Mouse (Mus musculus): ENCODE measurements around the gene Col4a1. TPM values are rescaled to one million over a fixed set of nuclear protein-coding genes. Genes with fewer than 3 reads are reported as not detected.

Col4a1 gene
- polyA plus RNA-seq, 1 experiment from 2014 or later: 30.2 TPM

DNA sequence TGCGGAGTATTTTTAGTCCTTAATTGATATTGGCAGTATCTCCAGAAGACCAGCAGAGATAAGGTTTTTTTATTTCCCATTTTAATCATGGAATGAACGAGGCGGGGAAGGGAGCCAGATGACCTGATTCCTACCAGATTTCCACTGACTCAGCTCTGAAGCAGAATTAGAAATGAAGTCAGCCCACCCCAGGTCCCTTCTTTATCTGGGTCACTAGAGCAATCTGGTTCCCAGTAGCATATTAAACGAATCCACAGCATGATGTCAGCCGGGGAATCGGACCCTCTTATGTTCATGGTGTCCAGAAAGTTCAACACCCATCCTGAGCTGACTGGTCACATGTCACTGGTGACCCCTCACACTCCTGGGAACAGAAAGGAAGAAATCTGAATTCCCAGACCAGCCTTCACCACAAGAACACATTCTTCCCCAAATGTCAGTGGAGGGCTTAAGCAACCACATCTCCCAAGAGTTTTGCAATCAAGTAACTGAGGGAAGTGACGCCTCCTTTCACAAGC is 63.0 kb downstream of the Col4a1 start:
- no peak overlapping the region for H3K27ac ChIP-seq (ENCODE audit: low read depth, low read length)
- no peaks in the 10 kb centered on the region for H3K9me3 ChIP-seq (ENCODE audit: control insufficient read depth, low read length)
- 85% methylated on average over 7 of the region's 7 CpGs for WGBS
- H3K27me3 ChIP-seq (ENCODE audit: control insufficient read depth, insufficient read depth, low read length): no peaks in the 10 kb centered on the region
- no peaks in the 10 kb centered on the region for H3K36me3 ChIP-seq (ENCODE audit: control insufficient read depth, insufficient read depth, low read length)
- H3K4me3 ChIP-seq (ENCODE audit: low read depth, low read length): no peak overlapping the region
- no peaks in the 10 kb centered on the region for H3K4me1 ChIP-seq (ENCODE audit: control insufficient read depth, insufficient read depth, low read length)
- ATAC-seq (ENCODE audit: low read depth): no peak
- no peak overlapping the region for H3K9ac ChIP-seq (replicated peaks; ENCODE audit: low read depth, low read length)
- H3K4me2 ChIP-seq (ENCODE audit: low read depth, low read length): no peak overlapping the region

- H3K9ac ChIP-seq (replicated peaks; ENCODE audit: low read depth, low read length): no peak overlapping the region
- H3K27me3 ChIP-seq (ENCODE audit: control insufficient read depth, insufficient read depth, low read length): no peaks in the 10 kb centered on the region
- ATAC-seq (ENCODE audit: low read depth): no peak
- WGBS: 53% methylated on average over 7 of the region's 7 CpGs
- no peaks in the 10 kb centered on the region for H3K9me3 ChIP-seq (ENCODE audit: control insufficient read depth, low read length)
- no peaks in the 10 kb centered on the region for H3K36me3 ChIP-seq (ENCODE audit: control insufficient read depth, insufficient read depth, low read length)
- no peak overlapping the region for H3K4me3 ChIP-seq (ENCODE audit: low read depth, low read length)
- H3K4me2 ChIP-seq (ENCODE audit: low read depth, low read length): no peak overlapping the region
- H3K27ac ChIP-seq (ENCODE audit: low read depth, low read length): no peak overlapping the region
- H3K4me1 ChIP-seq (ENCODE audit: control insufficient read depth, insufficient read depth, low read length): no peaks in the 10 kb centered on the region
Observed at GRCm38 (mm10) chr8:11248712-11249111, 63.9 kb downstream of the Col4a1 start.

GRCm38 (mm10) chr8:11241488-11241887 is 71.1 kb downstream of the Col4a1 start:
- no peak overlapping the region for H3K9ac ChIP-seq (replicated peaks; ENCODE audit: low read depth, low read length)
- no peak overlapping the region for H3K4me3 ChIP-seq (ENCODE audit: low read depth, low read length)
- no peaks in the 10 kb centered on the region for H3K27me3 ChIP-seq (ENCODE audit: control insufficient read depth, insufficient read depth, low read length)
- no peak overlapping the region for H3K27ac ChIP-seq (ENCODE audit: low read depth, low read length)
- H3K9me3 ChIP-seq (ENCODE audit: control insufficient read depth, low read length): no peaks in the 10 kb centered on the region
- H3K4me2 ChIP-seq (ENCODE audit: low read depth, low read length): no peak overlapping the region
- H3K4me1 ChIP-seq (ENCODE audit: control insufficient read depth, insufficient read depth, low read length): no peaks in the 10 kb centered on the region
- WGBS: 60% methylated on average over 2 of the region's 2 CpGs
- no peak for ATAC-seq (ENCODE audit: low read depth)
- no peaks in the 10 kb centered on the region for H3K36me3 ChIP-seq (ENCODE audit: control insufficient read depth, insufficient read depth, low read length)

DNA sequence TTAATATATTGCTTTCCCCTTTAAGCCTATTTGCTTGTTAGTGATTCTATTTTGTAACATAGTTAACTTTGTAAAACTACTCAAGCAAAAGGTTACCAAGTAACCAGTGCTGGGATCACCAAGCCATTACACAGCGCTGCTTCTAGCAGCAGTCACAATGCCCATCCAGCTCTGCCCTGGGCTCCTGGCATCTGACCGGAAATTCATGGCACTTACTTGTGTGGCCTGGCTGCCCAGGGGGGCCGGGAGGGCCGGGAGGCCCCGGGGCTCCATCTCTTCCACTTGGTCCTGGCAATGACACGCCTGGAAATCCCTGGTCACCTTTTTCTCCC is 77.8 kb downstream of the Col4a1 start:
- no peaks in the 10 kb centered on the region for H3K36me3 ChIP-seq (ENCODE audit: control insufficient read depth, insufficient read depth, low read length)
- WGBS: 37% methylated on average over 6 of the region's 6 CpGs
- no peak for ATAC-seq (ENCODE audit: low read depth)
- no peak overlapping the region for H3K4me2 ChIP-seq (ENCODE audit: low read depth, low read length)
- no peak overlapping the region for H3K9ac ChIP-seq (replicated peaks; ENCODE audit: low read depth, low read length)
- H3K4me3 ChIP-seq (ENCODE audit: low read depth, low read length): no peak overlapping the region
- no peak overlapping the region for H3K27ac ChIP-seq (ENCODE audit: low read depth, low read length)
- H3K4me1 ChIP-seq (ENCODE audit: control insufficient read depth, insufficient read depth, low read length): no peaks in the 10 kb centered on the region
- H3K27me3 ChIP-seq (ENCODE audit: control insufficient read depth, insufficient read depth, low read length): no peaks in the 10 kb centered on the region
- H3K9me3 ChIP-seq (ENCODE audit: control insufficient read depth, low read length): no peaks in the 10 kb centered on the region

DNA sequence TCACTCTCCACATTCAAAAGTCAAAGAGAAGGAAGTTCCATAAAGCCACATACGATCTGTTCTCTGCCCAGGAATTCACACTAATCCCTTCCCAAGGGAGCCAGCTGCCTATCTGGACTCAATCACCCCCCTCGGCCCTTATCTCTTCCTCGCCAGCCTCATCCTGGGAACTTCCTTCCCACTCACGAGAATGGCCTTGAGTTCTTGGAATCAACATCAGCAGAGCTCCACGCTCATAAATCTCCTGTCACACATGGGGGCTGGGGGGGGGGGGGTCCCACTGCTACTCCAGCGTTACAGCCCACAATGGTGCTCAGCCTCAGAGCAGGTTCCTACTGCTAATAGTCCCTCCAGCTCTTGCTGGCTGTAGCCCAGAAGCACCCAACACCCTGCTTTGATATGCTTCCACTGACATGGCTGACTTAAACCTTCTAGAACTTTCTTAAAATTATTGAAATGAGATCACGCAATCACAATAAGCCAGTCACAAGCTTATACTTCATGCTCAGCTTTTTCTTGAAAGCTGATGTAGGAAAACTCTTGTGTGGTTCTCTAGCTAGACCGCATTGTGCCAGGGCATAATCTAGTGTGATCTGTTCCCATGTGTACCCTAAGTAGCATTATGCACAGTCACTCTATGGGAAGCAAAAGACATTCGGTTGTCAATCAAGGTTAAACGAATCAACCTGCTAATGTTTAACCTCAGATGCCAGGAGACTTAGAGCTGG is 78.3 kb downstream of the Col4a1 start:
- no peak for ATAC-seq (ENCODE audit: low read depth)
- Histone ChIP-seq H3K4me2 (ENCODE audit: low read depth, low read length) (no peak overlapping the region), H3K36me3 (ENCODE audit: control insufficient read depth, insufficient read depth, low read length) (no peaks in the 10 kb centered on the region), H3K27me3 (ENCODE audit: control insufficient read depth, insufficient read depth, low read length) (no peaks in the 10 kb centered on the region), H3K4me1 (ENCODE audit: control insufficient read depth, insufficient read depth, low read length) (no peaks in the 10 kb centered on the region), H3K9ac (replicated peaks; ENCODE audit: low read depth, low read length) (no peak overlapping the region), H3K27ac (ENCODE audit: low read depth, low read length) (no peak overlapping the region), H3K9me3 (ENCODE audit: control insufficient read depth, low read length) (no peaks in the 10 kb centered on the region), H3K4me3 (ENCODE audit: low read depth, low read length) (no peak overlapping the region)
- 38% methylated on average over 10 of the region's 10 CpGs for WGBS

- WGBS: 43% methylated on average over 4 of the region's 4 CpGs
- Histone ChIP-seq H3K27me3 (ENCODE audit: control insufficient read depth, insufficient read depth, low read length) (no peaks in the 10 kb centered on the region), H3K36me3 (ENCODE audit: control insufficient read depth, insufficient read depth, low read length) (no peaks in the 10 kb centered on the region), H3K4me2 (ENCODE audit: low read depth, low read length) (no peak overlapping the region), H3K27ac (ENCODE audit: low read depth, low read length) (no peak overlapping the region), H3K4me3 (ENCODE audit: low read depth, low read length) (no peak overlapping the region), H3K9me3 (ENCODE audit: control insufficient read depth, low read length) (no peaks in the 10 kb centered on the region), H3K9ac (replicated peaks; ENCODE audit: low read depth, low read length) (no peak overlapping the region), H3K4me1 (ENCODE audit: control insufficient read depth, insufficient read depth, low read length) (no peaks in the 10 kb centered on the region)
- ATAC-seq (ENCODE audit: low read depth): no peak
Observed at GRCm38 (mm10) chr8:11233009-11233408, 79.6 kb downstream of the Col4a1 start.

DNA sequence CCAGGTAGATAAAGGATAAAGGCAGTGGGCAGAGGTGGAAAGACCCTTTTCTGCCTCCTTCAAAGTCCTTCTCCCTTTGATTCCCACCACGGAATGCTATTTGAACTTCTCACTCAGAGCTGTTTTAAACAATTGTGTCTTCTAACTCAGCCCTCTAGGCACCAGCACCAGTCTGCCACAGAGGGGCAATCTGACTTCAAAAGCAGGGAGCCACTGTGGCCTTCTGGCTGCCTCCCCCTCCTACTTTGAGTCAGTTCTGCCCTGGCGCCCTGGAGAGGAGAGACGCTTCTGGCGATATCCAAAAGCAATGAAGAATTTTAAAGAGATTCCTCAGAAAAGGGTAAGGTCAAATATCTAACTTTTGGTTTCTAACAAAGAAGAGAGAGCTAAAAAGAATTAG is 82.3 kb downstream of the Col4a1 start:
- H3K27ac ChIP-seq (ENCODE audit: low read depth, low read length): no peak overlapping the region
- H3K9ac ChIP-seq (replicated peaks; ENCODE audit: low read depth, low read length): no peak overlapping the region
- H3K4me3 ChIP-seq (ENCODE audit: low read depth, low read length): no peak overlapping the region
- no peaks in the 10 kb centered on the region for H3K27me3 ChIP-seq (ENCODE audit: control insufficient read depth, insufficient read depth, low read length)
- H3K4me2 ChIP-seq (ENCODE audit: low read depth, low read length): no peak overlapping the region
- no peaks in the 10 kb centered on the region for H3K4me1 ChIP-seq (ENCODE audit: control insufficient read depth, insufficient read depth, low read length)
- no peaks in the 10 kb centered on the region for H3K36me3 ChIP-seq (ENCODE audit: control insufficient read depth, insufficient read depth, low read length)
- H3K9me3 ChIP-seq (ENCODE audit: control insufficient read depth, low read length): no peaks in the 10 kb centered on the region
- ATAC-seq (ENCODE audit: low read depth): no peak
- 30% methylated on average over 4 of the region's 4 CpGs for WGBS

DNA sequence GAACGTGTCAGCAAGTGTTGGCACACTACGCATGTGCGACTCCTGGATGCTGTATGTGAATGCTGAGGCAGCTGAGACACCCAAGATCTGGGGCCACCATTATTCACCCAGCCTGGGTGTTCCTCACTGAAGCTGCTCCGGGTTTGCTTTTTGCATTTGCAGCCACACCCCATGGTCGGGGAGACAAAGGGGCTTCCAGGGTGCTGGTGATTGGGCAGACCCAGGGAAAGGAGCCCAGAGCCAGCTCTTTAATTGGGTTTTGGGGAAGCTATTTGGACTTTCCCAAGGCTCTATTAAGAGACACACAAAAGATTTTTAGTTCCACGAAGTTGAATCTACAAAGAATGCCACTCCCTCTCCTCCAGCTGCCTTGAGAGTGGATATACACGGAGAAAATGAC is 85.2 kb downstream of the Col4a1 start:
- ATAC-seq (ENCODE audit: low read depth): no peak
- Histone ChIP-seq H3K4me1 (ENCODE audit: control insufficient read depth, insufficient read depth, low read length) (no peaks in the 10 kb centered on the region), H3K27ac (ENCODE audit: low read depth, low read length) (no peak overlapping the region), H3K4me3 (ENCODE audit: low read depth, low read length) (no peak overlapping the region), H3K4me2 (ENCODE audit: low read depth, low read length) (no peak overlapping the region), H3K27me3 (ENCODE audit: control insufficient read depth, insufficient read depth, low read length) (no peaks in the 10 kb centered on the region), H3K9ac (replicated peaks; ENCODE audit: low read depth, low read length) (no peak overlapping the region), H3K9me3 (ENCODE audit: control insufficient read depth, low read length) (no peaks in the 10 kb centered on the region), H3K36me3 (ENCODE audit: control insufficient read depth, insufficient read depth, low read length) (no peaks in the 10 kb centered on the region)
- WGBS: 46% methylated on average over 7 of the region's 7 CpGs

DNA sequence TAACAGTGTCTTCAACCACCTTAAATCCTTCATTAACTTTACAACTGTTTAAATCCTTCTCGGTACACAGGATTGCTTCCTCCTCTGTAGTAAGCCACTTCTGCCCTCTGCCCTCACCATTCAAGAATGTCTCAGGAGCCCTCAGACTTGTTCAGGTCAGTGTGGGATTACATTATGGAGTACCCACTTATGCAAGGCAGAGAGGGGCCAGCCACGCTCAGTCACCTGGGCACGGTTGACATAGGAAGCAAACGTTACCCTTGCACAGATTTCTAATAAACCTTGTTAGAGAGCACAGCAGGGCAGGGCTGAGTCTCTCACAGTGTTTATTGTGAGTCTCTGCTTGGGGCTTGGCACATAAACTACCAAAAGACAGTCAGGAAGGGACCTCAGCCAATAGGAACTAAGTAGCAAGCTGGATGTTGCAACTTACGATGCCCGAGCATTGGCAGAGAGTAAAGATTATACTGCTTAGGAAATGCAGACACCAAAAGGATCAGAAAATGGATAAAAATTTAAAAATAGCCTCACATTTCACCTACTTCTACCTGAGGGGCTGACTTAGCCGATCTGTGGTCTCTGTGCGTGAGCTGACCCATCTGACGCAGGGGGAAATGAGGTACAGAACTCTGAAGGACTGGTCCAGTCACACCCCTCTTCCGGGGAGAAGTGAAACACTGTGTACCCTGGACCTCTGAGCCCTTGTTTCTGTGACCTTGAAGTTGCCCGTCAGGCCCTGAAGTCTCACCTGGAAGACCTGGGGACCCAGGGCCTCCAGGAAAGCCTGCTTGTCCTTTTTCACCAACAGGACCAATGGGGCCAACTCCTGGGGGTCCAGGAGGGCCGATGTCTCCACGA is 86.8 kb downstream of the Col4a1 start:
- no peak overlapping the region for H3K27ac ChIP-seq (ENCODE audit: low read depth, low read length)
- H3K9ac ChIP-seq (replicated peaks; ENCODE audit: low read depth, low read length): no peak overlapping the region
- no peaks in the 10 kb centered on the region for H3K36me3 ChIP-seq (ENCODE audit: control insufficient read depth, insufficient read depth, low read length)
- no peak overlapping the region for H3K4me2 ChIP-seq (ENCODE audit: low read depth, low read length)
- ATAC-seq (ENCODE audit: low read depth): no peak
- 88% methylated on average over 13 of the region's 13 CpGs for WGBS
- no peaks in the 10 kb centered on the region for H3K4me1 ChIP-seq (ENCODE audit: control insufficient read depth, insufficient read depth, low read length)
- no peak overlapping the region for H3K4me3 ChIP-seq (ENCODE audit: low read depth, low read length)
- H3K27me3 ChIP-seq (ENCODE audit: control insufficient read depth, insufficient read depth, low read length): no peaks in the 10 kb centered on the region
- no peaks in the 10 kb centered on the region for H3K9me3 ChIP-seq (ENCODE audit: control insufficient read depth, low read length)
